Mouse (Mus musculus): ENCODE data around the gene Decr2. TPM values are rescaled to one million over a fixed set of nuclear protein-coding genes. Genes with fewer than 3 reads are reported as not detected.
"Not testable (repeated sequence)": the region's sequence is repeated elsewhere in the genome, so short reads cannot be mapped to it uniquely, and the experiment has no call there.

The Decr2 gene
- polyA plus RNA-seq, 1 experiment from 2014 or later, result 28.6 TPM

GRCm38 (mm10) chr17:26110156-26110555 is 20.0 kb upstream of the Decr2 start:
- H3K9ac ChIP-seq, result no peak overlapping the region
- ATAC-seq (ENCODE audit: low FRiP score, low read depth), result no peak
- 28% methylated on average over 4 of the region's 4 CpGs for WGBS

GRCm38 (mm10) chr17:26105619-26106018 is 15.5 kb upstream of the Decr2 start:
- no peaks in the 10 kb centered on the region for H3K4me1 ChIP-seq
- H3K27ac ChIP-seq, result no peak overlapping the region
- peaks cover 2% of the 10 kb centered on the region; the same call in 1 of the 2 replicates for H3K27me3 ChIP-seq (replicated peaks)
- H3K4me2 ChIP-seq (replicated peaks), result no peak overlapping the region
- no peak overlapping the region for H3K9ac ChIP-seq
- H3K36me3 ChIP-seq, result no peaks in the 10 kb centered on the region
- 76% methylated on average over 4 of the region's 4 CpGs for WGBS
- H3K9me3 ChIP-seq, result no peaks in the 10 kb centered on the region
- ATAC-seq (ENCODE audit: low FRiP score, low read depth), result no peak
- no peak overlapping the region for H3K4me3 ChIP-seq

More at GRCm38 (mm10) chr17:26110156-26110555, 20.0 kb upstream of the Decr2 start:
- H3K27ac ChIP-seq, result no peak overlapping the region
- no peak overlapping the region for H3K4me3 ChIP-seq
- no peak overlapping the region for H3K4me2 ChIP-seq (replicated peaks)
- H3K36me3 ChIP-seq, result no peaks in the 10 kb centered on the region
- peaks cover 13% of the 10 kb centered on the region for H3K4me1 ChIP-seq
- peaks cover 46% of the 10 kb centered on the region for H3K27me3 ChIP-seq (replicated peaks)
- H3K9me3 ChIP-seq, result no peaks in the 10 kb centered on the region

GRCm38 (mm10) chr17:26101478-26101877 is 11.3 kb upstream of the Decr2 start:
- H3K27me3 ChIP-seq (replicated peaks), result no peaks in the 10 kb centered on the region
- ATAC-seq (ENCODE audit: low FRiP score, low read depth), result no peak
- H3K4me2 ChIP-seq (replicated peaks), result no peak overlapping the region
- 38% methylated on average over 4 of the region's 4 CpGs for WGBS
- no peak overlapping the region for H3K4me3 ChIP-seq
- no peak overlapping the region for H3K27ac ChIP-seq
- H3K9ac ChIP-seq, result no peak overlapping the region
- H3K36me3 ChIP-seq, result no peaks in the 10 kb centered on the region
- H3K4me1 ChIP-seq, result no peaks in the 10 kb centered on the region
- H3K9me3 ChIP-seq, result no peaks in the 10 kb centered on the region

DNA sequence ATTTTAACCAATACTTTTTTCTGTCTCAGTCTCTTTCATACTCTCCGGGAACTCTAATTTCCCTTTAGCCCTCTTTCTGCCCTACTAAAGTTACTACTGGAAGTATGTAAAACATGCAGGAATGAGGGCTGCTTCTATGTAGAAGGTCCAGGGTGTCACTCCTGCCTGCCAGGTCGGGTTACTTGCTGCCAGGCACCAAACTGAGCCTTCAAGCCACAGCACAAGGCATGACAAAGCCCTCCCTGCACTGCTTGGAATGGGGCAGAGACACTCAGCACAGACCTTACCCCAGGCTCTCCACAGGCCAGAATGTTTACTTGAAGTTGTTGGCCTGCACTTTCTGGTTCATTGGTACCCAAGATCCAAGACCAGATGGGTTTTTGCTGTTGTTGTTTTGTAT is 10.0 kb upstream of the Decr2 start:
- H3K36me3 ChIP-seq, result no peaks in the 10 kb centered on the region
- 54% methylated on average over 2 of the region's 2 CpGs for WGBS

DNA sequence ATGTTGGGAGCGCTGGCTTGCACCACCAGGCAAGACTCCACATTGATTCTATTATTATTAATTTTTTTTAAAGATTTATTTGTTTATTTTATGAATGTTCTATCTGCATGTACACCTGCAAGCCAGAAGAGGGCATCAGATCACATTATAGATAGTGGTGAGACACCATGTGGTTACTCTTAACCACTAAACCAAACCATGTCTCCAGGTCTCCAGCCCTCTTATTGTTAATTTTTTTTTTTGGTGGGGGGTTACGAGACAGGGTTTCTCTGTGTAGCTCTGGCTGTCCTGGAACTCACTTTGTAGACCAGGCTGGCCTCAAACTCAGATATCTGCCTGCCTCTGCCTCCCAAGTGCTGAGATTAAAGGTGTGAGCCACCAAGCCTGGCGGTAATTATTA is 9.2 kb upstream of the Decr2 start:
- H3K4me2 ChIP-seq (replicated peaks); H3K27ac ChIP-seq; H3K27me3 ChIP-seq (replicated peaks); ATAC-seq (ENCODE audit: low FRiP score, low read depth); H3K9me3 ChIP-seq; H3K4me1 ChIP-seq; H3K9ac ChIP-seq; H3K4me3 ChIP-seq; H3K36me3 ChIP-seq: not testable (repeated sequence)
- 60% methylated on average over 3 of the region's 3 CpGs for WGBS

More for the DNA sequence above, 10.0 kb upstream of the Decr2 start:
- Histone ChIP-seq H3K4me1 (no peaks in the 10 kb centered on the region), H3K27me3 (replicated peaks) (no peaks in the 10 kb centered on the region), H3K4me2 (replicated peaks) (no peak overlapping the region), H3K27ac (no peak overlapping the region), H3K9ac (no peak overlapping the region), H3K9me3 (no peaks in the 10 kb centered on the region), H3K4me3 (no peak overlapping the region)
- ATAC-seq (ENCODE audit: low FRiP score, low read depth), result no peak

DNA sequence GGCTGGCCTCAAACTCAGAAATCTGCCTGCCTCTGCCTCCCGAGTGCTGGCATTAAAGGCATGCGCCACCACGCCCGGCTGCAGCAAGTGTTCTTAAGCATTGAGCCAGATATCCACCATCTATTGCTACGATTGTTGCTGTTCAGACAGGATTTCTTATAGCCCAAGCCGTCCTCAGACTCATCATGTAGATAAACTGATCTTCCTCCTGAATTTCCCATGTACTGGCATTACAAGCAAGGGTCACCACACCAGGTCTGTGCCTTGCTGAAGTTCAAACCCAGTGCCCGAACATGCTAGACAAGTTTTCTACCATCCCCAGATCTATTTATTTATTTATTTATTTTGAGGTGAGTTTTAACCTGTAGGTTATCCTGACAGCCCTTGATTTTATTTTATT is 8.3 kb upstream of the Decr2 start:
- WGBS, result 91% methylated on average over 7 of the region's 7 CpGs
- no peaks in the 10 kb centered on the region for H3K9me3 ChIP-seq

DNA sequence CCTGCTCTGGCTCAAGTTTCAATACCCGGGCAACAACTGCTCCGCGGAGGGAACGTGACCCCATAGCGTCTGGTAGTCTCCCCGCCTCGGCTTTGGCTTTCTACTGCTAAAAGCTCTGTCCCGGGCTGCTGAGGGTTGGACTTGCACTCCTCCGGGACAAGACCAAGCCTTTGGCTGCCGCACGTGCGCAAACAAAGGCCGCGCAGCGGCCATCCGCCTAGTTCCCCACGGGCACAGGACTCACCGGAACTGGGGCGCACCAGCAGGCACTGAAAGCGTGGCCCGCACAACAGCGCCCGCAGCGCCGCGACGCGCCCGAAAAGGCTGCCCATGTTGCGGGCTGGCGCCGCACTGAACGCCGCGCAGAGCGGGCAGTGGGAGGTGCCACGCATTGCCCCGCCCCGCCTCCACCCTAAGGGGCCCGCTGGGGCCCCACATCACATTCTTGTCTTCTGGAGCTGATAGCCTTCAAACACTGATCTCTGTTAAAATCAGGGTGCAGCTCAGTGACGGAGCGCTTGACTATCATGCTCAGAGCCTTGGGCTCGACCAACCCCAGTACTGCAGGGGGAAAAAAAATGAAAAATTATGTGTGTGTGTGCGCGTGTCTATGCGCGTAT is 5.1 kb upstream of the Decr2 start, which contains the start of gene Nme4:
Gene Nme4, minus strand, starts transcription at position 482 of the 620 bp plus-strand sequence.
- peak within 1 kb of the TSS; percentile 87 for H3K4me2 ChIP-seq (replicated peaks)
- H3K9me3 ChIP-seq, result no peaks in the 10 kb centered on the region
- H3K4me3 ChIP-seq, result peak within 1 kb of the TSS; percentile 56
- peak within 1 kb of the TSS; percentile 78 for H3K9ac ChIP-seq
- H3K27me3 ChIP-seq (replicated peaks), result no peaks in the 10 kb centered on the region
- ATAC-seq (ENCODE audit: low FRiP score, low read depth), result peak; percentile 64
- 3% methylated on average over 47 of the region's 47 CpGs for WGBS
- H3K4me1 ChIP-seq, result no peaks in the 10 kb centered on the region
- no peak within 1 kb of the TSS for H3K27ac ChIP-seq
- peaks cover 4% of the 10 kb centered on the region; the same call in 1 of the 2 replicates for H3K36me3 ChIP-seq

More for the DNA sequence above, 8.3 kb upstream of the Decr2 start:
- Histone ChIP-seq H3K4me2 (replicated peaks) (no peak overlapping the region), H3K4me1 (no peaks in the 10 kb centered on the region), H3K36me3 (no peaks in the 10 kb centered on the region), H3K9ac (no peak overlapping the region), H3K4me3 (no peak overlapping the region), H3K27me3 (replicated peaks) (no peaks in the 10 kb centered on the region), H3K27ac (no peak overlapping the region)
- ATAC-seq (ENCODE audit: low FRiP score, low read depth), result no peak

DNA sequence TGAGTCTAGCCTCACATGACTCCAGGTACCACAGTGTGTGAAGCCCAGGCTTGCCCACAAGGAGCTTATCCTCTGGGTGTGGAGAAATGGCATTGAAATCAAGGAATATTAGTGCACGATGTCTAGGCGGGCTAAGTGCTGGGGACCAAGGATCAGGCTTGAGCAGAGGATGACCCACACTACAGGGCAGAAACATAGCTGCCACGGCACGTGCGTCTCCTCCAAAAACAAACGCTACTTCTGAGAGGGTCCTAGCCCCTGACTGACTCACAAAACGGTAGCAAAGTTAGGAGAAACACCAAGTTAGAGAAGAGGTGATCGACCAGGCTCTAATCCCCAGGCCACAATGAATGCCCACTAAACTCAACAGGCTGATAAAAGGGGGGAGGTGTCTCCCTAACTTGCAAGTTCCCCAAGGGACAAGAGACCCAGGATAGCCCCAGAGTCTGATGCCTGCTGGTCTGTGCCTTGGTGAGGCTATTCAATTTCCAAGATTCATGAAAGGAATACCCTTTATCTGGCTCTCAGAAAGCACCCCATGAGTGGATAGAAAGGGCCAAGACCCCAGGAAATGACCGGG is 4.5 kb upstream of the Decr2 start:
- H3K27ac ChIP-seq, result no peak overlapping the region
- H3K9ac ChIP-seq, result peak overlapping the region; percentile 78
- H3K36me3 ChIP-seq, result peaks cover 4% of the 10 kb centered on the region; the same call in 1 of the 2 replicates
- ATAC-seq (ENCODE audit: low FRiP score, low read depth), result no peak
- H3K4me2 ChIP-seq (replicated peaks), result peak overlapping the region; percentile 87
- WGBS, result 29% methylated on average over 9 of the region's 9 CpGs
- peak overlapping the region; percentile 56 for H3K4me3 ChIP-seq
- H3K9me3 ChIP-seq, result no peaks in the 10 kb centered on the region
- H3K27me3 ChIP-seq (replicated peaks), result no peaks in the 10 kb centered on the region
- H3K4me1 ChIP-seq, result no peaks in the 10 kb centered on the region

GRCm38 (mm10) chr17:26087059-26087564 is 3.0 kb downstream of the Decr2 start:
- Histone ChIP-seq H3K4me3 (no peak overlapping the region), H3K9me3 (no peaks in the 10 kb centered on the region), H3K9ac (no peak overlapping the region), H3K4me2 (replicated peaks) (no peak overlapping the region), H3K27ac (no peak overlapping the region), H3K4me1 (no peaks in the 10 kb centered on the region), H3K36me3 (peaks cover 6% of the 10 kb centered on the region), H3K27me3 (replicated peaks) (no peaks in the 10 kb centered on the region)
- 93% methylated on average over 9 of the region's 9 CpGs for WGBS
- no peak for ATAC-seq (ENCODE audit: low FRiP score, low read depth)

GRCm38 (mm10) chr17:26080867-26081266 is 9.3 kb downstream of the Decr2 start:
- H3K9ac ChIP-seq, result no peak overlapping the region
- ATAC-seq (ENCODE audit: low FRiP score, low read depth), result no peak
- no peaks in the 10 kb centered on the region for H3K4me1 ChIP-seq
- no peak overlapping the region for H3K4me2 ChIP-seq (replicated peaks)
- no peaks in the 10 kb centered on the region for H3K9me3 ChIP-seq
- H3K27me3 ChIP-seq (replicated peaks), result no peaks in the 10 kb centered on the region
- peaks cover 8% of the 10 kb centered on the region; the same call in 1 of the 2 replicates for H3K36me3 ChIP-seq
- 49% methylated on average over 2 of the region's 2 CpGs for WGBS
- no peak overlapping the region for H3K27ac ChIP-seq
- H3K4me3 ChIP-seq, result no peak overlapping the region

- H3K27ac ChIP-seq, result no peak overlapping the region
- H3K4me2 ChIP-seq (replicated peaks), result no peak overlapping the region
- no peaks in the 10 kb centered on the region for H3K9me3 ChIP-seq
- H3K27me3 ChIP-seq (replicated peaks), result no peaks in the 10 kb centered on the region
- H3K36me3 ChIP-seq, result peaks cover 8% of the 10 kb centered on the region; the same call in 1 of the 2 replicates
- WGBS, result 76% methylated on average over 2 of the region's 2 CpGs
- no peak overlapping the region for H3K4me3 ChIP-seq
- H3K9ac ChIP-seq, result no peak overlapping the region
- no peak for ATAC-seq (ENCODE audit: low FRiP score, low read depth)
- H3K4me1 ChIP-seq, result no peaks in the 10 kb centered on the region
These were observed 11.3 kb downstream of the Decr2 start for GRCm38 (mm10) chr17:26078851-26079250.

GRCm38 (mm10) chr17:26075246-26075645 is 14.9 kb downstream of the Decr2 start:
- Histone ChIP-seq H3K4me2 (replicated peaks) (no peak overlapping the region), H3K9me3 (no peaks in the 10 kb centered on the region), H3K9ac (no peak overlapping the region), H3K4me1 (no peaks in the 10 kb centered on the region), H3K27ac (no peak overlapping the region), H3K4me3 (no peak overlapping the region), H3K36me3 (no peaks in the 10 kb centered on the region), H3K27me3 (replicated peaks) (peaks cover 7% of the 10 kb centered on the region)
- ATAC-seq (ENCODE audit: low FRiP score, low read depth), result no peak
- 62% methylated on average over 3 of the region's 3 CpGs for WGBS
